Mouse (Mus musculus) heart, postnatal 0 days (tissue): ENCODE measurements around the gene Clec1a. TPM values are rescaled to one million over a fixed set of nuclear protein-coding genes. Genes with fewer than 3 reads are reported as not detected.

ENCODE experiments used
- ATAC-seq: fragments of 200-750 bp; cut with Nextera tagmentation; 2 replicates; pipeline ENCODE4 v1.8.0; 2017; ENCODE audit warnings: low read depth, moderate number of reproducible peaks, moderate library complexity; ENCODE audit not compliant: insufficient read depth
- DNase-seq: peaks from one replicate; pipeline ENCODE4 v3.0.0-alpha.2; 2016; ENCODE audit warnings: low spot score
- H3K27ac ChIP-seq: fragments of 300-500 bp; sonication (generic); 2 replicates; pipeline ENCODE4 v1.5.1; 2014; ENCODE audit warnings: low read depth, mild to moderate bottlenecking
- H3K27me3 ChIP-seq: fragments of 300-500 bp; sonication (generic); 2 replicates; pipeline ENCODE4 v1.6.1; 2014; ENCODE audit warnings: low read length, mixed read lengths; ENCODE audit not compliant: control insufficient read depth, insufficient read depth
- H3K36me3 ChIP-seq: fragments of 300-500 bp; sonication (generic); replicated peaks from 2 replicates; pipeline ENCODE4 v1.6.1; 2014; ENCODE audit warnings: low read length, mixed read lengths; ENCODE audit not compliant: control insufficient read depth, insufficient read depth
- H3K4me1 ChIP-seq: fragments of 300-500 bp; sonication (generic); 2 replicates; pipeline ENCODE4 v1.6.1; 2014; ENCODE audit warnings: antibody characterized with exemption; ENCODE audit not compliant: control insufficient read depth, insufficient read depth
- H3K4me2 ChIP-seq: fragments of 300-500 bp; sonication (generic); 2 replicates; pipeline ENCODE4 v1.6.1; 2014; ENCODE audit warnings: low read depth, mild to moderate bottlenecking, low read length, moderate library complexity
- H3K4me3 ChIP-seq: fragments of 300-500 bp; sonication (generic); 2 replicates; pipeline ENCODE4 v1.5.1; 2014; ENCODE audit warnings: low read depth, low read length
- H3K9ac ChIP-seq: fragments of 300-500 bp; sonication (generic); replicated peaks from 2 replicates; pipeline ENCODE4 v1.6.1; 2014; ENCODE audit warnings: low read depth, low read length, mixed read lengths
- H3K9me3 ChIP-seq: fragments of 300-500 bp; sonication (generic); replicated peaks from 2 replicates; pipeline ENCODE4 v1.6.1; 2016; ENCODE audit warnings: low read length; ENCODE audit not compliant: control insufficient read depth
- CTCF ChIP-seq: IDR thresholded peaks from 2 replicates; pipeline ENCODE4 v1.5.1; 2016; ENCODE audit warnings: antibody characterized with exemption, control low read depth, low read depth
- EP300 ChIP-seq: IDR thresholded peaks from 2 replicates; pipeline ENCODE4 v1.6.1; 2016; ENCODE audit warnings: antibody characterized with exemption, low read depth
- WGBS: fragments of 180-500 bp; shearing (Covaris S2); extraction: QIAGEN DNeasy Blood & Tissue Kit; methylation state at CpG from one replicate; pipeline ENCODE4 v1.1.7; 2014; 5-methylcytosine and 5-hydroxymethylcytosine counted together
- polyA plus RNA-seq: library from polyadenylated mRNA; unstranded; fragments of >200 nt; fragmentation: Nextera tagmentation; extraction: Ambion mirVana; gene quantifications from 2 replicates; pipeline ENCODE4 v1.2.1, GENCODE M21; 2015
- total RNA-seq: library from RNA; depleted of rRNA; stranded (reverse); fragments of >200 nt; gene quantifications from 2 replicates; pipeline ENCODE4 v1.2.3, GENCODE M21; 2014; ENCODE audit warnings: low replicate concordance

The Clec1a gene
- total and polyA plus RNA-seq, 2 experiments from 2014 or later: 8.9 to 9.1 TPM

GRCm38 (mm10) chr6:129476404-129477126, 24.8 kb upstream of the Clec1a start:
- Histone ChIP-seq H3K27me3 (no peaks in the 10 kb centered on the region), H3K4me2 (no peak overlapping the region), H3K4me3 (no peak overlapping the region), H3K9me3 (no peaks in the 10 kb centered on the region), H3K9ac (no peak overlapping the region), H3K36me3 (no peaks in the 10 kb centered on the region), H3K27ac (no peak overlapping the region), H3K4me1 (no peaks in the 10 kb centered on the region)
- DNase-seq (peak; percentile 35), ATAC-seq (no peak)
- WGBS: 27% methylated on average over 13 of the region's 13 CpGs
- TF ChIP-seq CTCF (peak; percentile 56), EP300 (no peak)

GRCm38 (mm10) chr6:129472627-129473026, 20.8 kb upstream of the Clec1a start:
- no peak for ATAC-seq
- no peak for DNase-seq
- Histone ChIP-seq H3K9ac (no peak overlapping the region), H3K36me3 (no peaks in the 10 kb centered on the region), H3K4me3 (no peak overlapping the region), H3K4me2 (no peak overlapping the region), H3K27me3 (no peaks in the 10 kb centered on the region), H3K27ac (no peak overlapping the region), H3K9me3 (no peaks in the 10 kb centered on the region), H3K4me1 (no peaks in the 10 kb centered on the region)
- TF ChIP-seq EP300 (no peak), CTCF (no peak)
- WGBS: 61% methylated on average over 5 of the region's 5 CpGs

- WGBS: 84% methylated on average over 6 of the region's 6 CpGs
Observed at GRCm38 (mm10) chr6:129471386-129471785, 19.6 kb upstream of the Clec1a start.

GRCm38 (mm10) chr6:129449743-129450142, 2.1 kb downstream of the Clec1a start:
- Histone ChIP-seq H3K4me1 (no peaks in the 10 kb centered on the region), H3K4me3 (peak overlapping the region; percentile 43), H3K9ac (no peak overlapping the region), H3K36me3 (no peaks in the 10 kb centered on the region), H3K9me3 (no peaks in the 10 kb centered on the region), H3K4me2 (peak overlapping the region; percentile 53), H3K27me3 (no peaks in the 10 kb centered on the region), H3K27ac (peak overlapping the region; percentile 76)
- TF ChIP-seq EP300 (peak; percentile 63; the same call in 1 of the 2 replicates), CTCF (no peak)
- DNase-seq (peak; percentile 22), ATAC-seq (no peak)
- 57% methylated on average over 6 of the region's 6 CpGs for WGBS

More at GRCm38 (mm10) chr6:129471386-129471785, 19.6 kb upstream of the Clec1a start:
- Histone ChIP-seq H3K4me2 (no peak overlapping the region), H3K9me3 (no peaks in the 10 kb centered on the region), H3K9ac (no peak overlapping the region), H3K36me3 (no peaks in the 10 kb centered on the region), H3K27ac (no peak overlapping the region), H3K4me1 (no peaks in the 10 kb centered on the region), H3K4me3 (no peak overlapping the region), H3K27me3 (no peaks in the 10 kb centered on the region)
- ATAC-seq: no peak
- DNase-seq: no peak
- TF ChIP-seq CTCF (no peak), EP300 (no peak)

- no peak for ATAC-seq
- no peak overlapping the region for H3K4me3 ChIP-seq
- TF ChIP-seq CTCF: no peak
- TF ChIP-seq EP300: no peak
Observed at GRCm38 (mm10) chr6:129438033-129438432, 13.8 kb downstream of the Clec1a start.

GRCm38 (mm10) chr6:129436025-129436424, 15.8 kb downstream of the Clec1a start:
- Histone ChIP-seq H3K27ac (no peak overlapping the region), H3K27me3 (no peaks in the 10 kb centered on the region), H3K9ac (no peak overlapping the region), H3K4me1 (no peaks in the 10 kb centered on the region), H3K4me2 (no peak overlapping the region), H3K36me3 (no peaks in the 10 kb centered on the region), H3K4me3 (no peak overlapping the region), H3K9me3 (no peaks in the 10 kb centered on the region)
- 76% methylated on average over 3 of the region's 3 CpGs for WGBS
- ATAC-seq: no peak
- no peak for DNase-seq
- TF ChIP-seq EP300 (no peak), CTCF (no peak)

More at GRCm38 (mm10) chr6:129438033-129438432, 13.8 kb downstream of the Clec1a start:
- Histone ChIP-seq H3K9me3 (no peaks in the 10 kb centered on the region), H3K4me1 (no peaks in the 10 kb centered on the region), H3K9ac (no peak overlapping the region), H3K4me2 (no peak overlapping the region), H3K36me3 (no peaks in the 10 kb centered on the region), H3K27ac (no peak overlapping the region), H3K27me3 (no peaks in the 10 kb centered on the region)
- 64% methylated on average over 2 of the region's 2 CpGs for WGBS
- DNase-seq: no peak
